Mouse (Mus musculus) hindlimb bud, embryonic 11.5 days (tissue): Measurements from ENCODE around the gene Ube2a.
A peak's percentile ranks its signal among the peaks of the same experiment; 100 is the strongest.

Experiments
- DNase-seq: peaks from one replicate; pipeline ENCODE4 v3.0.0-alpha.2; 2012; ENCODE audit warnings: low read depth, low spot score; ENCODE audit errors: extremely low spot score

The Ube2a gene

DNA sequence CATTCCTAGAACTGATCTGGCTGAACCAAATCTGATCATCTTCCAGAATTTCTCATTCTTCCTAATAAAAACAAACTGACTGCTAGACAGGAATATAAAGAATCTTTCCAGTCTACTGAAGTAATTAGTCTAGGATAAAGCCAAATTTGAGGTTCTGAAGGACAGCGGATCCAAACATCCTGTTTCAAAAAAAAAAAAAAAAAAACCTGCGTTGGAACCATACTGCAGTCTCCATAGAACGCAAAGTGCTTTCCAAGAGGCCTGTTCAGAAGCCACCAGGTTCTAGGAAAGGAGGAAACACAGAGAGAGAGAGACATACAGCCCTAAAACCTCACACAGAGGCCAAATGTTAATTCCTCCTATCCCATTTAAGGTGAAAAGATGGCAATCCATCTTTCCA, 28.0 kb downstream of the Ube2a start:
- DNase-seq = no peak

DNA sequence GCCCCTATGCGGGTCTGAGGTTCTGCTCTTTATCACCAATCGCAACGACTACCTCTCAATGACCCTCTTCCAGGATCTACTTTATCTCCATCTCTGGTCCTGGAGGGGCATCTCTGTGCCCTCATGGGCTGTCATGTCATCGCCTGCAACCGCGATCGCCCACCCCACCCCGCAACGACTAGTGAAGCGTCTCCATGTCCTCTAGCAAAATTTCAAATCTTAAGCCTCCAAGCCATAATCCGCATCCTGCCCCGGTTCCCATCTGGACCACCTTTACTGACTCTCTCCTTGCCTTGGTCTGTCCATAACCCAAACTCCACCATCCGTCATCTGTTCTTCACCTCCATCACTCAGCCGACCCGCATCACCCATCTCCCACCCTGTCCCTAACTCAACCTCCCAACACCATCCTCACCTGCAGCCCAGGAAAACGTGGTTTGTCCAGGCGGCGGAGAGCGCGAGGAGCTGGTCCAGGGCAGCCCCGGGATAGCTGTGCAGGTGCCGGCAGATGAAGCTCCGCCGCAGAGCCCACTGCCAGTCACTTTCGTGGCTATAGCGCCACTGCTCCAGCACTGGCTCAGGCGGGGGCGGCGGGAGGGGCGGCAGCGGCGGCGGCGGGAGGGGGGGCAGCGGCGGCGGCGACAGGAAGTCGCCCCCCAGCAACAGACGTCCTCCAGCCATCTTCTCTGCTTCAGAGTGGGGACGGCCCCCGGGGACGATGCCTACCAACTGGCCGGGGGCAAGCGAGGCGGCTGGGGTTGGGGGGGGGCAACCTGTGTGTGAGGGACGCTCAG, 28.8 kb downstream of the Ube2a start, which contains the start of gene Nkrf:
Nkrf (minus strand) TSS at position 579 of the 794 bp plus-strand sequence.
- DNase-seq = no peak

DNA sequence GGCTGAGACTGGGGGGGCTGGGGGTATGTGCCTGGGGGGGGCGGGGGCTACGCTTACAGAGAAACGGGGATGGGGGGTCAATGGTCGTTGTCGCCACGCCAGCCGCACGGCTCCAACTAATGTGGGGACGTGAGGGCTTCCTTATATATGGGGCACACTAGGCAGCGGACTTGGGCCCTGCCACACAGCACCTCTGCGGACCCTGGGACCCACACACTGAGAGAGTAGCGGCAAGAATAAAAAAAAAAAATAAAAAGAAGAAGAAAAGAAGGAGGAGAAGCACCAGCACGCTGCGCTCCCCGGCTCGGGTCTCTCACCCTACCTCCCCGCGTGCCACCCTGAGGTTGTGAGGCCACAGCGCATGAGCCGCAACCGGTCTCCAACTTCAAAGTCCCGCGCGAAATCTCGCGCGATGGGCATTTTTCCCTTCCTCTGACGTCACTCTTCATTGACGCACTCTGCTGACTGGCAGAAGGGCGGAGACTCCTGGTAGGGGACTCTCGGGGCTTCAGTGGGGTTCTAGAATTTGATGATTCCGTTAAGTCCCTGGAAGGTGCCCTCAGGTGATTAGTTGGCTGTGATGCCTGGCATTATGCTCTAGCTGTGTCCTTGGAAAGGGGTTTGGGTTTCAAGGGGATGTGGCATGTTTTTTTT, 29.5 kb downstream of the Ube2a start:
- DNase-seq = peak; percentile 83

DNA sequence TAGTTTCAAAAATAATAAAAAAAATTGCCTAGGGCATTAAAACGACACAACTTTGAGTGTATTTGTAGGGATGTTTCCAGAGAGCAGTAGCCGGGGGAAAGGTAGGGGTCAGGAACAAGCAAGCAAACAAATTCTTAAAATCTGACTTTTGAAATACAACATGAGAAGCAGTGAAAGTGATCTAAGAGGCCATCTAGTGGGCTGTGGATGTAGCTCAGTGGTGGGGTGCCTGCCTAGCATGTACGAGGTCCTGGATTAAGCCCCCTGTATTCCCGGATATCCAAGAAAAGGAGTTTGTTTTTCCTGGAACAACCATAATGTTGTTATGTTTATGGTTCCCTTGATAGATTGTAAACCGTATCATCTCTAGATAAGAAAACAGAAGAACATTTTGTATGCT, 32.8 kb downstream of the Ube2a start:
- no peak for DNase-seq

DNA sequence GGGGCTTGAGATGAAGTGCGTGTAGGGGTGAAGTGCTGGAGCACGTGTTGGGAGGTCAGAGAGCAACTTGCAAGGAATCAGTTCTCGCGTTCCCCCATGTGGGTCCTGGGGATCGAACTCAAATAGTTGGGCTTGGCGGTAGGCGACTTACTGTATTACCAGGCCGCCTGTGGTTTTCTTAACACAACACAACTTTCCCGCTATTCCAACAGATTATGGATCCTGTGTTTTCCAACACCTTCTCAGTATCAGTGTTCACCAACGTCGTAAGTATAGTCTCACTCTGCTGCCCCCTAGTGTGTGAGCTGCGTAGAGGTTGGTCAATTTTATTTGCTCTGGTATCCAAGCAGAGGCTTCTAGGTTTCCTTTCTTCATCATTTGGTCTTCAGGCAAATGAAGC, 37.6 kb downstream of the Ube2a start:
- no peak for DNase-seq

DNA sequence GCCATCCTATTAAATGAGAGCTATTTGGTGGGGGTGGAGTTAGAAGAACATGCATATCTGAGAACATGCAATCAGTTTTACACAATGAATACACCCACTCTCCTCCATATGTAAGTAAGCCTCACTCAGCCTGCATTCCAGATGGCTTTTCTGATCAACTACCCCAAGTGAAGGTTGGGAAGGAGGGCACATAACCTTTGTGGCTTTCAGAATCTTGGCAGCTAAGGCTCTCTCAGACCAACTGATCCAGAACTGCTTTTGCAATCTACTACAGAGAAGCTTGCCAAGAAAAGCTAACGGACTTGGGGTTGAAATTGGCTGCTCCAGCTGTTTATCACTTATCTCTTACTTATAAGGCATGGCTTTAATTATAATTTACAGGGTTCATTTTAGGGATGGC, 44.0 kb downstream of the Ube2a start:
- DNase-seq = no peak

DNA sequence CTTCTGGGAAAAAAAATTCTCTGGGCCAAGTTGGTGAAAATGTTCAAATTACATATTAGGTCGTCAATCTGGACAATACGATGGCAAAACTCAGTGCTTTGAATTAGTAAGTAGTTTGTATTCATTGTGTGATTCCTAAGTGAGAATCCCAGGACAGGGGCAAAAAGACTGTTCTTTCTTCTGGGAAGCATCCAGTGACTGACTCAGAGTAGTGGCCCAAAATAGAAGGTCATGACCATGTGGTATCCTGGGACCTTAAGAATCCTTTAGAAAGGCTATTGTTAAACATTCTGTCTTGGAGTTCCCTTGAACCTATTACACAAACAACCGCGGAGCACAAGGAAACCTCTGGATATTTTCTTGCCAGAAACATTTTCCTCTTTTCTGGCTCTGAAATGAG, 47.6 kb downstream of the Ube2a start:
- DNase-seq = no peak

DNA sequence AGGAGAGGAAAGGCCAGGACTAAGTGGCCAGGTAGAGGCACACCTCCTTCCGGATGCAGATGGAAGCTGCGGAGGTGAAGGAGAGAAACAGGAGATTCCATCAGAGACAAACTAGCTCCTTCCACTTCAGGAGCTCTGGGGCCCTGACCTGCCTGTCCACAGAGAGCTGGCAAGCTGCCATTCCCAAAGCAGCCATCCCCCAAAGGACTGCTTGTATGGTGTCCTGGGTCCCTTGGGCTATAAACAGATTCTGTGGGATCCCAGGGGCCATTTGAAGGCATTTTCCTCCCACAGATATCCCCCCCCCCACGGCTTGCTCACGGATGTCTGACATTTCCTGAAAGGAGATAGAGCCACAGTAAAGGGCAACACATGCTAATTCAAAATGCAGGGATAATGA, 55.1 kb downstream of the Ube2a start:
- DNase-seq = no peak

DNA sequence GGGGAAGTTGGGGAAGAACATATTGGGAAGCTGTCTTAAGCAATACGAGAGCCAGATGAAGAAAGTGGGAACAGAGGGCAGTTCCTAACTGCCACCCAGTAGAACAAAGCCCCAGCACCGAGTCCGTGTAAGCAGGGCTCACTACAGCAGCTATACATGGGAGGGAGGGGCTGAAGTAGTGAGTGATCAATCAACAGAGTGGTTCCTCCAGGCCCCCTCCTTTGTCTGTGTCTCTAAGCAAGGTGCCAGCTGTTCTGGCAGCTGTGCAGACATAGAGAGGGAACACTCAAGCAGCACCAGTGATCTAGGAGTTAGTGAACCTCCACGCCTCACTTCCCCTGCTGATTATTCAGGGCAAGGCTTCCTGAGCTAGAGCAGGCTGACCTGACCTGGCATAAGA, 56.0 kb downstream of the Ube2a start:
- no peak for DNase-seq

DNA sequence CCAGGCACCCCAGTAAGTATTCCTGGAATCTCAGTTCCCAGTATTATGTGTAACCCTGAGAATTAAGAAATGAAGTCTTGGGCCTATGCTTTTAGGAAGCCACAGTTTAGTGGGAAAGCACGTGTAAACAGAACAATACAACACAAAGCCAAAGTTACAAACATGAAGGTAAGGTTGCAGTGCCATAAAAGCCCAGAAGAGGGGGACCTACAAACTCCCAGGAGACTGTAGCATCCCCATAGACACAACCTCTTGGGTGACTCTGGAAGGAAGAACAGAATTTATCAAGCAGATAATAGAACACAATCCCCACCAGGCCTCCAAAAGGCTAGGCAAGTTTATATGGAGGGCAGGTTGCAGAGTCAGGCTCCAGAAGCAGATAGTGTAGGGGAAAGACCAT, 56.9 kb downstream of the Ube2a start:
- no peak for DNase-seq
